Mouse (Mus musculus) lung, embryonic 15.5 days (tissue): ENCODE data around the gene Kcnip4. TPM values are rescaled to one million over a fixed set of nuclear protein-coding genes. Genes with fewer than 3 reads are reported as not detected.

Experiments used
- ATAC-seq: fragments of 200-750 bp; cut with Nextera tagmentation; 2 replicates; pipeline ENCODE4 v1.8.0; 2017; ENCODE audit warnings: moderate number of reproducible peaks, borderline replicate concordance; ENCODE audit not compliant: low FRiP score, low TSS enrichment; ENCODE audit errors: extremely low read depth
- H3K27ac ChIP-seq: fragments of 300-500 bp; sonication (generic); 2 replicates; pipeline ENCODE4 v1.5.1; 2015; ENCODE audit warnings: moderate library complexity, mild to moderate bottlenecking, inconsistent platforms
- H3K27me3 ChIP-seq: fragments of 300-500 bp; sonication (generic); 2 replicates; pipeline ENCODE4 v1.6.1; 2015; ENCODE audit warnings: inconsistent platforms
- H3K36me3 ChIP-seq: fragments of 300-500 bp; sonication (generic); 2 replicates; pipeline ENCODE4 v1.6.1; 2015; ENCODE audit warnings: inconsistent platforms
- H3K4me1 ChIP-seq: fragments of 300-500 bp; sonication (generic); 2 replicates; pipeline ENCODE4 v1.6.1; 2015; ENCODE audit warnings: inconsistent platforms
- H3K4me2 ChIP-seq: fragments of 300-500 bp; sonication (generic); 2 replicates; pipeline ENCODE4 v1.6.1; 2015; ENCODE audit warnings: inconsistent platforms, mild to moderate bottlenecking, moderate library complexity
- H3K4me3 ChIP-seq: fragments of 300-500 bp; sonication (generic); 2 replicates; pipeline ENCODE4 v1.5.1; 2015; ENCODE audit warnings: mild to moderate bottlenecking, inconsistent platforms
- H3K9ac ChIP-seq: fragments of 300-500 bp; sonication (generic); 2 replicates; pipeline ENCODE4 v1.6.1; 2015; ENCODE audit warnings: inconsistent platforms
- H3K9me3 ChIP-seq: fragments of 300-500 bp; sonication (generic); 2 replicates; pipeline ENCODE4 v1.6.1; 2016; ENCODE audit warnings: inconsistent platforms
- WGBS: fragments of 180-500 bp; shearing (Covaris S2); methylation state at CpG from one replicate; pipeline ENCODE4 v1.1.7; 2015; 5-methylcytosine and 5-hydroxymethylcytosine counted together
- polyA plus RNA-seq: library from polyadenylated mRNA; unstranded; fragments of >200 nt; fragmentation: Nextera tagmentation; extraction: Ambion mirVana; gene quantifications from 2 replicates; pipeline ENCODE4 v1.2.1, GENCODE M21; 2015

The Kcnip4 gene
- polyA plus RNA-seq, 1 experiment from 2014 or later, result 0.75 TPM

GRCm38 (mm10) chr5:49292421-49292820, 232.3 kb downstream of the Kcnip4 start:
- ATAC-seq, result no peak
- H3K9me3 ChIP-seq, result no peaks in the 10 kb centered on the region
- H3K4me1 ChIP-seq, result no peaks in the 10 kb centered on the region
- H3K4me3 ChIP-seq, result no peak overlapping the region
- H3K4me2 ChIP-seq, result no peak overlapping the region
- WGBS, result 69% methylated on average over 2 of the region's 2 CpGs
- no peak overlapping the region for H3K9ac ChIP-seq
- no peak overlapping the region for H3K27ac ChIP-seq
- H3K27me3 ChIP-seq, result no peaks in the 10 kb centered on the region
- no peaks in the 10 kb centered on the region for H3K36me3 ChIP-seq

- Histone ChIP-seq H3K36me3 (no peaks in the 10 kb centered on the region), H3K9ac (no peak overlapping the region), H3K4me3 (no peak overlapping the region), H3K4me2 (no peak overlapping the region), H3K4me1 (no peaks in the 10 kb centered on the region), H3K9me3 (no peaks in the 10 kb centered on the region), H3K27me3 (no peaks in the 10 kb centered on the region), H3K27ac (no peak overlapping the region)
- WGBS, result 44% methylated on average over 3 of the region's 3 CpGs
- ATAC-seq, result peak; percentile 27; the same call in 1 of the 2 replicates
Measured at GRCm38 (mm10) chr5:49291801-49292200, 232.9 kb downstream of the Kcnip4 start.

- Histone ChIP-seq H3K9me3 (no peaks in the 10 kb centered on the region), H3K4me3 (0 out of 2 replicates have a peak overlapping the region, but pooled peaks have one; percentile 7), H3K9ac (no peak overlapping the region), H3K36me3 (no peaks in the 10 kb centered on the region), H3K4me2 (peak overlapping the region; percentile 42), H3K27ac (no peak overlapping the region), H3K27me3 (no peaks in the 10 kb centered on the region), H3K4me1 (peaks cover 4% of the 10 kb centered on the region; the same call in 1 of the 2 replicates)
- 24% methylated on average over 12 of the region's 12 CpGs for WGBS
- no peak for ATAC-seq
Measured at GRCm38 (mm10) chr5:49285455-49286135, 239.1 kb downstream of the Kcnip4 start.

DNA sequence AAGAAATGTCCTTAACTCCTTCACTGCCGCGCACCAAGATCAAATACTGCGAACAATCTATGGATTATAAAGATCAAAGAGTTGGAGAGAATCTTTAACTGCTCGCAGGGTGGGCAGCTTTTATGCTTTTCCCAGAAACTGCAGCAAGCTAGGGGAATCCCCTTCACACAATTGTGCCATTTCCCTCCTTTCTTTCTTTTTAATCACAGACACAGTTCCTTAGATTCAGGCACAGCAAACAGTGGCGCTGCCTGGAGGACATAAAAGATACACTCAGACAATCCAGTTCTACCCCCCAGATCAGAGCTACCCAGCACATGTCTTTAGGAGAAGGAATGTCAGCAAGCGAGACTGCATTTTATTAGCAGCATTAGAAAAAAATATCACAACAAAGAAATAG, 239.9 kb downstream of the Kcnip4 start:
- Histone ChIP-seq H3K4me2 (peak overlapping the region; percentile 42), H3K27me3 (no peaks in the 10 kb centered on the region), H3K9ac (0 out of 2 replicates have a peak overlapping the region, but pooled peaks have one; percentile 1), H3K9me3 (no peaks in the 10 kb centered on the region), H3K27ac (no peak overlapping the region), H3K4me3 (peak overlapping the region; percentile 7), H3K36me3 (no peaks in the 10 kb centered on the region), H3K4me1 (peaks cover 4% of the 10 kb centered on the region; the same call in 1 of the 2 replicates)
- 36% methylated on average over 6 of the region's 6 CpGs for WGBS
- ATAC-seq, result no peak

DNA sequence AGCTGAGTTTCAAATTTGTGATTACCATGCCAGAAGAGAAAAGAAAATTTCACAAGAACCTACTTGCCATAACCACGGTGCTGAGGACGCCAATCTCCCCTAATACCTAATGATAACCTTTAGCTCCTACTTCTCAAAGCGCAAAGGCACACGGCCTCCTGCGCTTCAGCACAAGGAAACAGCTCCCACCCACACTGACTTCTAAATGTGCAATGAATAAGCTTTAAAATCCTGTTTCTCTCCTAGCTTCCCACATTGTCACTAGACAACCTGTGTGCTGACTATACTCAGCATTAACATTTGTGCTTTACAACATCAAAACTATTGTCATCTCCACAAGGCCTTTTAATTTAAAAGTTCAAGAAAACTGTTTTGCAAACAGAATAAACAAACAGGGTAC, 241.3 kb downstream of the Kcnip4 start:
- 52% methylated on average over 5 of the region's 5 CpGs for WGBS
- H3K9me3 ChIP-seq, result no peaks in the 10 kb centered on the region
- H3K4me2 ChIP-seq, result no peak overlapping the region
- ATAC-seq, result no peak
- peaks cover 4% of the 10 kb centered on the region; the same call in 1 of the 2 replicates for H3K4me1 ChIP-seq
- no peaks in the 10 kb centered on the region for H3K27me3 ChIP-seq
- no peak overlapping the region for H3K27ac ChIP-seq
- H3K4me3 ChIP-seq, result no peak overlapping the region
- H3K9ac ChIP-seq, result no peak overlapping the region
- H3K36me3 ChIP-seq, result no peaks in the 10 kb centered on the region

GRCm38 (mm10) chr5:49271864-49272263, 252.8 kb downstream of the Kcnip4 start:
- Histone ChIP-seq H3K27ac (no peak overlapping the region), H3K4me3 (no peak overlapping the region), H3K4me2 (no peak overlapping the region), H3K4me1 (no peaks in the 10 kb centered on the region), H3K27me3 (no peaks in the 10 kb centered on the region), H3K9me3 (no peaks in the 10 kb centered on the region), H3K36me3 (no peaks in the 10 kb centered on the region), H3K9ac (no peak overlapping the region)
- ATAC-seq, result peak; percentile 49; the same call in 1 of the 2 replicates

GRCm38 (mm10) chr5:49268807-49269206, 255.9 kb downstream of the Kcnip4 start:
- no peak for ATAC-seq
- no peaks in the 10 kb centered on the region for H3K36me3 ChIP-seq
- no peak overlapping the region for H3K27ac ChIP-seq
- no peak overlapping the region for H3K4me2 ChIP-seq
- H3K9me3 ChIP-seq, result no peaks in the 10 kb centered on the region
- H3K4me1 ChIP-seq, result no peaks in the 10 kb centered on the region
- no peak overlapping the region for H3K4me3 ChIP-seq
- WGBS, result 85% methylated on average over 8 of the region's 8 CpGs
- H3K27me3 ChIP-seq, result no peaks in the 10 kb centered on the region
- no peak overlapping the region for H3K9ac ChIP-seq

- Histone ChIP-seq H3K27ac (no peak overlapping the region), H3K4me1 (no peaks in the 10 kb centered on the region), H3K27me3 (no peaks in the 10 kb centered on the region), H3K4me2 (no peak overlapping the region), H3K4me3 (no peak overlapping the region), H3K36me3 (no peaks in the 10 kb centered on the region), H3K9me3 (no peaks in the 10 kb centered on the region), H3K9ac (no peak overlapping the region)
- no peak for ATAC-seq
- 79% methylated on average over 4 of the region's 4 CpGs for WGBS
Measured at GRCm38 (mm10) chr5:49259356-49259755, 265.4 kb downstream of the Kcnip4 start.

DNA sequence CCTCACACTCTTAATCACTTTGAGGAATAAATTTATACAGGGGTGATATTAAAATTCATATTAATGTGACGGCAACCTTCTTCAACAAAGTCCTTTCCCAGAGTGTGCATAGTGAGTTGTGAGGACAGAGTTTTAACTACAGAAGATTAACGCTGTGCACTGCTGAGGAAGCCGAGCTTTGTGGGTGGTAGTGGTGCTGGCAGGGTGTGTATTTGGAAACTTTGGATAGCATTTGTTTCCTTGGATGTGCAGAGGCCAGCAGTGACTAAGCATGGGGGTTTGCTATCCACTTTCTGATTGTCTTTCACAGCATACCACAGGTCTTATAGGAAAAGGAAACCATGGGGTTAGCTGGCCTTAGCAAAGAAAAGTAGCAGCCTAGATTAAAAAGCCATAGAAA, 267.9 kb downstream of the Kcnip4 start:
- no peaks in the 10 kb centered on the region for H3K27me3 ChIP-seq
- ATAC-seq, result no peak
- H3K4me3 ChIP-seq, result no peak overlapping the region

GRCm38 (mm10) chr5:49255983-49256382, 268.7 kb downstream of the Kcnip4 start:
- H3K4me2 ChIP-seq, result no peak overlapping the region
- H3K36me3 ChIP-seq, result no peaks in the 10 kb centered on the region
- no peaks in the 10 kb centered on the region for H3K9me3 ChIP-seq
- no peak overlapping the region for H3K4me3 ChIP-seq
- no peak overlapping the region for H3K27ac ChIP-seq
- 74% methylated on average over 4 of the region's 4 CpGs for WGBS
- H3K9ac ChIP-seq, result no peak overlapping the region
- H3K4me1 ChIP-seq, result no peaks in the 10 kb centered on the region
- no peak for ATAC-seq
- no peaks in the 10 kb centered on the region for H3K27me3 ChIP-seq

More for the DNA sequence above, 267.9 kb downstream of the Kcnip4 start:
- H3K36me3 ChIP-seq, result no peaks in the 10 kb centered on the region
- H3K4me1 ChIP-seq, result no peaks in the 10 kb centered on the region
- no peak overlapping the region for H3K4me2 ChIP-seq
- no peak overlapping the region for H3K27ac ChIP-seq
- H3K9me3 ChIP-seq, result no peaks in the 10 kb centered on the region
- 69% methylated on average over 3 of the region's 3 CpGs for WGBS
- no peak overlapping the region for H3K9ac ChIP-seq

DNA sequence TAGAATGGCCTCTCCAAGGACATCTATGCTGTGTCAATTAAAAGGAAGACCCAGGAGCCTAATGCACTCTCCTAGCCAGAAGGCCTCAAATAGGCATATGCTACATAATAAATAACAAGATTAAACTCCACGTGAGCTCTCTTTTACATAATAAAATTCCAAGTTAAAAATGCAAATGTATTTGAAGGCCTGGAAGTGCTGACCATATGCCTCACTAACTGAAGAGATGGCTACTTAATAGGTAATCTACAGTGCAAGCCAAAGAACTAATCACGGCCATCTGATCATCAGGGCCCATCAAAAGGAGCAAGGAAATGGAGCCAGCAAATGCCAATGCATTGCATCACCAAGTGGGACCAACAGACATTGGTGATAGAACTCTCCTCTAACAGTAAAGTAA, 277.6 kb downstream of the Kcnip4 start:
- ATAC-seq, result no peak
- Histone ChIP-seq H3K27me3 (no peaks in the 10 kb centered on the region), H3K4me1 (no peaks in the 10 kb centered on the region), H3K36me3 (no peaks in the 10 kb centered on the region), H3K27ac (no peak overlapping the region), H3K4me2 (no peak overlapping the region), H3K9me3 (no peaks in the 10 kb centered on the region), H3K9ac (no peak overlapping the region), H3K4me3 (no peak overlapping the region)
- 82% methylated on average over 2 of the region's 2 CpGs for WGBS

- H3K27ac ChIP-seq, result no peak overlapping the region
- H3K4me3 ChIP-seq, result no peak overlapping the region
- WGBS, result 75% methylated on average over 4 of the region's 4 CpGs
- H3K4me1 ChIP-seq, result no peaks in the 10 kb centered on the region
- H3K27me3 ChIP-seq, result no peaks in the 10 kb centered on the region
- no peak overlapping the region for H3K4me2 ChIP-seq
- no peak for ATAC-seq
- no peaks in the 10 kb centered on the region for H3K9me3 ChIP-seq
- no peak overlapping the region for H3K9ac ChIP-seq
- H3K36me3 ChIP-seq, result no peaks in the 10 kb centered on the region
Measured at GRCm38 (mm10) chr5:49244414-49244813, 280.3 kb downstream of the Kcnip4 start.
